Mouse (Mus musculus): Measurements from ENCODE around the gene Akt2.

Akt2 gene

GRCm38 (mm10) chr7:27658712-27659663 is 67.6 kb downstream of the Akt2 start:
- DNase-seq (ENCODE audit: low spot score), result no peak

GRCm38 (mm10) chr7:27662038-27662437 is 70.7 kb downstream of the Akt2 start:
- DNase-seq (ENCODE audit: low spot score), result no peak

- DNase-seq (ENCODE audit: low spot score), result no peak
Observed at GRCm38 (mm10) chr7:27673064-27673574, 81.8 kb downstream of the Akt2 start.

GRCm38 (mm10) chr7:27673575-27674131 is 82.3 kb downstream of the Akt2 start:
- DNase-seq (ENCODE audit: low spot score), result no peak

- no peak for DNase-seq (ENCODE audit: low spot score)
Observed at GRCm38 (mm10) chr7:27674195-27674521, 82.8 kb downstream of the Akt2 start.

- peak; percentile 94 for DNase-seq (ENCODE audit: low spot score)
Observed at GRCm38 (mm10) chr7:27674522-27675221, 83.3 kb downstream of the Akt2 start, which contains the start of gene Map3k10. TSS of gene Map3k10 (minus strand) at chr7:27674598.

GRCm38 (mm10) chr7:27675222-27675612 is 83.9 kb downstream of the Akt2 start:
- no peak for DNase-seq (ENCODE audit: low spot score)

GRCm38 (mm10) chr7:27683218-27683617 is 91.9 kb downstream of the Akt2 start:
- no peak for DNase-seq (ENCODE audit: low spot score)

GRCm38 (mm10) chr7:27685220-27685619 is 93.9 kb downstream of the Akt2 start:
- no peak for DNase-seq (ENCODE audit: low spot score)

- peak; percentile 80 for DNase-seq (ENCODE audit: low spot score)
Observed at GRCm38 (mm10) chr7:27685681-27686080, 94.3 kb downstream of the Akt2 start.

GRCm38 (mm10) chr7:27687043-27687442 is 95.7 kb downstream of the Akt2 start:
- DNase-seq (ENCODE audit: low spot score), result no peak

GRCm38 (mm10) chr7:27687836-27688235 is 96.5 kb downstream of the Akt2 start:
- DNase-seq (ENCODE audit: low spot score), result no peak

- no peak for DNase-seq (ENCODE audit: low spot score)
Observed at GRCm38 (mm10) chr7:27688246-27688788, 97.0 kb downstream of the Akt2 start.

GRCm38 (mm10) chr7:27688815-27689612 is 97.7 kb downstream of the Akt2 start, which contains the start of gene Zfp607b:
TSS of gene Zfp607b (plus strand) at chr7:27689340.
- peak; percentile 92 for DNase-seq (ENCODE audit: low spot score)

All from retina, embryonic 14.5 days (tissue).